Mouse (Mus musculus) liver (tissue): ENCODE results near the gene Rbm7.
"Not testable (repeated sequence)": the region's sequence is repeated elsewhere in the genome, so short reads cannot be mapped to it uniquely, and the experiment has no call there.

Experiments used
- DNase-seq: peaks from one replicate; pipeline ENCODE4 v3.0.0-alpha.2; 2020; ENCODE audit warnings: mixed read lengths

The Rbm7 gene

DNA sequence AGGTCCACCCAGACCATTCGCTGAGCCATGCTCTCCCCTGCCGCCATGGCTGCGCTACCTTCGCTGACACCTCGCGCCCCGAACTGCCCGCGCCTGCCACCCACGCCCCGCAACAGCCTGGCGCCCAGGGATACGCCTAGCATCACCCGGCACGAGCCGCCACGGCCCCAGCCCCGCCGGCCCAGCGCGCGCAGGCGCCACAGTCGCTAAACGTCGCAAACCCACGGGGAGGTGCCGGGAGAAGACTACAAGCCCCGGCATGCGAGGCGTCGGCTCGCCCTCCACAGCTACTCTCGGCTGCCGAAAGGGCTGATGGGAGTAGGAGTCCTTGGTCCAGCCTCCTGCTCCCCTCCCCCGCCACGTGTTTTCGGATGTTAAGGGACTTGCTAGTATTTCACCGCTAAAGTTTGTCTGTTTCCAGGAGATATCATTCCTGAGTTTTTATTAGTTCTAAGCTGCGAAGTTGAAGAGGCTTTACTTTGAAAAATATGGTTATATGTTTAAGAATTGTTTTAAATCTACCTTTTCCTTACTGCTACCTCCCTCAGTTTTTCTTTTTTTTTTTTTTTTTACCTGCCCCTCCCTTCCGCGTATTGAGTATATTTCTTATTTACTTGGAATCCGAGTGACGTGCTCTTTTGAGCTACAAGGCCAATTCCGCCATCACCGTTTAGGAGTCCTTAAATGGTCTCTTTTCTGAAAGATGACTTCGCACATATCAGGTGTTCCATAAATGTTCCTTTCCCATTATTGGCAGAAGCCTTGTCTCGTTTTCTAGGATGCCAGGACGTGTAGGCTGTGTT is 14.5 kb downstream of the Rbm7 start, which contains the start of gene Rexo2:
Gene Rexo2 (minus strand): TSS at position 213 of the 803 bp plus-strand sequence.
- DNase-seq = peak; percentile 95

- DNase-seq = peak; percentile 24
Observed at GRCm38 (mm10) chr9:48479838-48480410, 15.2 kb downstream of the Rbm7 start.

GRCm38 (mm10) chr9:48478808-48479207 is 16.3 kb downstream of the Rbm7 start:
- DNase-seq = no peak

DNA sequence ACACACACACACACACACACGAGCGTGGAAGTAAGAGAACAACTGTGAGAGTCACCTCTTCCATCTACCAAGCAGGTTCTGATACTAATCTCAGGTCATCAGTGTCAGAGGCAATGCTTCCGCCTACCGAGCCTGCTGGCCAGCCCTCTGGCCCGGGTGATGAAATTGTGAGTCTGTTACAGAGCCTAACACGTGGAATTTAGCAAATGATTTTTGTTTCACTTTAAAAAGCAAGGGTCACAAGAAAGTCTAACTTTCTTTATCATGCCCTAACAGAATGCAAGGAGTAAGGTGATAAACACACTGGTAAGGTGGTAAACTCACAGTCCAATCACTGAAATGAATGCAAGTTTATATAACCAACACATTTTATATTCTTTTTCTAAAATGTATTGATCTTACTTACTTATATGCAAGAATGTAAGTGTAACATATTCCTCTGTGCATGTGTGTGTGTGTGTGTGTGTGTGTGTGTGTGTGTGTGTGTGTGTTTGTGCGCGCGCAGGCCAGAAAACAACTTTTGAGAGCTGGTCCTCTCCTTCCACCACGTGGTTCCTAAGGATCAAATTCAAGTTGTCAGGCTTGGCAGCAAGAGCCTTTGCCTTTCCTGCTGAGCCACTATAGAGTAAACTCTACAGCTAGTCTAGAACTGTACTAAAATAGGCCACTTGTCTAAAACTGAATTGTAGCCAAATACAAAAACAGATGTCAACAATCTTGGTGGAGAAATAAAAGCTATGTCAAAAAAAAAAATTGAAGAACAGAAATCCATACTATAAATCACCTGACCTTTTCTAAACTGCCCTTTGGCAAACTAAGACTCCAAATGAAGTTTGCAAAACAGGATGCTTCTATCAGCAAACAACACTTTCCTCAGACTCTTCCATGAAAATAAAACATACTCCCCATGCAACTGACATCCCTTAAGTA is 18.6 kb downstream of the Rbm7 start:
- DNase-seq = no peak

GRCm38 (mm10) chr9:48474367-48474766 is 20.7 kb downstream of the Rbm7 start:
- no peak for DNase-seq

DNA sequence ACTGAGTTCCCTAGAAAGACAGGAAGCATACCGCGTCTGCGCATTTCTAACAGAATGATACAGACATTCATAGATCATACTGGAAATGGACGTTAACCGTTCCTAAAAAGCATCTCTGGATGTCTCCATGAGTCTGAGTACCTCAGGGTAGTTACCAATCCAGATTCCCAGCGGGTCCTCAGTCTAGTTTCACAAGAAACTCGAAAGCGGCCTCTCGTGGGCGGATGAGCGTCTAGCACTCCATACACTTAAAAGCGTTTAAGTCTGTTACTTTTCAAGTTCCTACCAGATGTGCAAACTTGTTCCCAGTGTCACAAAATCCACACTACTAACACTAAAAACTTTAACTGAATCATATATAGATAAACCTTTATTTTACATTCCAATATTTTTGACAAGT is 22.0 kb downstream of the Rbm7 start:
- DNase-seq = no peak

DNA sequence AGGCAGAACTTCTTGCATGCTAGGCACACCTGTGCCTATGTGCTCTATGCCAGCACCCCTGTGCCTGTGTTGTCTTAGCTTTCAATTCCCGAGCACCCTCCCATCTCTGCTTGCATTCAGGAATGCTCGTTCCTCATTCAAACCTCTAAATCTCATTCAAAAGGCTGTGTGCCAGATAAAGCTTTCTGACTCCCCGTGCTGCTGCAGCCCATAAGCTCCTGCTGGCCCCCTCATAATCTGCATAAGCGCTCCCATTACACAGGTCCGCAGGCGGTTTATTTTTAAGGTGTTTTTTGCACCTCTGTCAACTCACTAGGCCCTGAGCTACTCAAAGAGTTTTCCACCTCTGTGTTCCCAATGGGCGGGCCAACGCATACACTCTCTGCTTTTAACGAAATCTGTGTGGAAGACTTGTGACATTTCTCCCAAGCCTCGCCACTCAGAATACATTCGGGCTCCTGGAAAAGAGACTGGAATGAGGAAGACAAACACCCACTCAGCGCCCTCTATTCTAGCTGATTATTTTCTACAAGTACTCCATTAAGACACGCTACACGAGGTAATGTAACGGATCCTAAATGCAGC is 22.6 kb downstream of the Rbm7 start:
- DNase-seq = no peak

- not testable (repeated sequence) for DNase-seq
Observed at GRCm38 (mm10) chr9:48467471-48467870, 27.6 kb downstream of the Rbm7 start.

GRCm38 (mm10) chr9:48466804-48467203 is 28.3 kb downstream of the Rbm7 start:
- DNase-seq = peak; percentile 77

GRCm38 (mm10) chr9:48465671-48466070 is 29.4 kb downstream of the Rbm7 start:
- peak; percentile 54 for DNase-seq

DNA sequence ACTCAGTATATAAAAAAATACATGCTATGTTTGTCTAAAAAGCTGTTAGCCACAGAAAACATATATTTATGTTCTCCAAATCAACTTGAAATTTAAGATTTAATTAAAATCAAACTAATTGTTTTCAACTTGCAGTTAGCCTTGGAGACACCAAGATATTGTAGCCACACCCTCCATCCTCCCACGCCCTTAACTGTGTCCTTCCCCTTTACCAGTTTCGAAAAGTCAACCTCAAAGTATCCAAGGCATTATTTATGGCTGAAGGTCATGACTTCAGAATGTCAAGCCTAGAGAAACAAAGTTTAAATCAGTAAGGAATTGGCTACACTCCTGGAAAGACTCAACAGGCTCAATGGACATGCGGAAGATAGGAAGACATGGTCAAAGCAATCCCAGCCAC is 33.6 kb downstream of the Rbm7 start:
- DNase-seq = no peak

GRCm38 (mm10) chr9:48460720-48461119 is 34.4 kb downstream of the Rbm7 start:
- no peak for DNase-seq

DNA sequence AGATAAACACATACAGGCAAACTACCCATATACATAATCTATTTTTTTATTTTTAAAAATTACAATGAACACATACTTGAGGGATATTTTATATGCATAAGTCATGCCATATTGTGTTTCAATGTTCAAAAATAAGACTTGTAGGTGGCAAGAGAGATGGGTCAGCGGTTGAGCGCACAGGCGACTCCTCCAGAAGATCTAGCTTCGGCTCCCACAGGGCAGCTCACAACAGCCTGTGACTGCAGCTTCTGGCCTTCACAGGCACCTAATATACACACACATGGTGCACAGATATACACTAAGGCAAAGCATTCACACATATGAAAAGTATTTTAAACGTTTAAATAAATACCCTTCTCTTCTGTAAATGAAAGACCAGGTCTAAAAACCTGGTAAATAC is 35.7 kb downstream of the Rbm7 start:
- no peak for DNase-seq

DNA sequence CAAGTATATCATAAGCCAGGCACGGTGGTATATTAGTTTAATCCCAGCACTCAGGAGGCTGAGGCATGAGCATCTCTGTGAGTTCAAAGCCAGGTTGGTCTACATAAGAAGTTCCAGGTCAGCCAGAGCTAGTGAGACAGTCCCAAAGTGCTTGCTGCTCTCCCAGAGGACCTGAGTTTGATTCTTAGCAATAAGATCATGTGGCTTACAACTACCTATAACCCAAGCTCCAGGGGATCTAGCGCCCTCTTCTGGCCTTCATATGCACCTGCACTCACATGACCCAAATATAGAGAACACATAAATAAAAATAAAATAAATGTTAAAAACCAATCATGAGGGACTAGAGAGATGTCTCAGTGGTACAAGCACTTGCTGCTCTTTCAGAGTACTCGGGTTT is 36.2 kb downstream of the Rbm7 start:
- DNase-seq = no peak

GRCm38 (mm10) chr9:48455961-48456360 is 39.1 kb downstream of the Rbm7 start:
- no peak for DNase-seq

- DNase-seq = no peak
Observed at GRCm38 (mm10) chr9:48450066-48450465, 45.0 kb downstream of the Rbm7 start.

- DNase-seq = peak; percentile 56
Observed at GRCm38 (mm10) chr9:48447783-48448209, 47.3 kb downstream of the Rbm7 start.

DNA sequence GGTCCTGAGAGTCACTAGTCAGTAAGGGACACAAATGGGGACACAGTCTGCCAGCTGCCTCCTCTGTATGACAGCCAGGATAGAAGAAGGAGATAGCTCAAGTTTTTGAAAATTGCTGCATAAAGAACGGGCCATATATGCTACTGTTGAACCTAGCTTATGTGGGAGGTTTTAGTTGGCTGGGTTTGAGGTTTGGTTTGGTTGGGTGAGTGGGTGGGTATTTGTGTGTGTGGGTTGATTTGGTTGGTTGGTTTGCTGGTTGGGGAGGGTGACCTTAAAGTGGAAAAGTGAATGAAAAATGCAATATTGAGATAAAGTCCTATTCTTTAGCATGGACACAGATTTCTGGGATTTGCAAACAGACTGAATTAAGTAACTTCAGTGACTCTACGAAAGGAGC is 50.3 kb downstream of the Rbm7 start:
- no peak for DNase-seq

- no peak for DNase-seq
Observed at GRCm38 (mm10) chr9:48443873-48444272, 51.2 kb downstream of the Rbm7 start.
